Mouse (Mus musculus) lung, adult 2 months (tissue): Measurements from ENCODE around the gene Trpm4.

Experiments used
- CTCF ChIP-seq: fragments of 200-500 bp; IDR thresholded peaks from 2 replicates; pipeline ENCODE4 v1.5.1; 2011; ENCODE audit warnings: mild to moderate bottlenecking, low read length, control low read depth; ENCODE audit not compliant: insufficient read depth
- POLR2A ChIP-seq: fragments of 200-500 bp; IDR thresholded peaks from 2 replicates; pipeline ENCODE4 v1.6.1; 2011; ENCODE audit warnings: low read depth, mild to moderate bottlenecking, control low read depth, low read length, borderline replicate concordance; ENCODE audit errors: extremely low read depth

DNA sequence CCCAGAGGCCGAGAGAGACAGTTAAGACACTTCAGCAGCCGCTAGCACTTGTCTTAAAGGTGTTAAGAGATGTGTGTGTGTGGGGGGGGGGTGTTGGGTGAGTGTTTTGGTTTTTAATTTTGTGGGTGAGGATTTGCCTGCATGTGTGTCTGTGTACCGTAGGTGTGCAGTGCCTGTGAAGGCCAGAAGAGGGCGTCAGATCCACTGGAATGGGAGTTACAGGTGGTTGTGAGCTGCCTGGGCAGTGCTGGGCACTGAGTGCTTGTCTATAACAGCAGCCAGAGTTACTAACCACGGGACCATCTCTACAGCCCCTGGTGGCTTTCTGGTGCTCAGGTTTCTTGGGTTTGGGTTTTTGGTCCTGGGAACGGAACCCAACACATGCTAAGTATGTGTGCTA, 2.1 kb downstream of the Trpm4 start:
- TF ChIP-seq CTCF (peak; percentile 34), POLR2A (no peak)
